Mouse (Mus musculus) E14TG2a.4 (cell line): ENCODE measurements around the gene Ccer2.

Source experiments
- H3K27me3 ChIP-seq: 2 replicates; pipeline ENCODE4 v1.6.1; 2014; ENCODE audit warnings: low read length, control low read depth; ENCODE audit not compliant: insufficient read depth
- H3K36me3 ChIP-seq: 2 replicates; pipeline ENCODE4 v1.6.1; 2014; ENCODE audit warnings: low read length, control low read depth; ENCODE audit not compliant: insufficient read depth
- H3K4me1 ChIP-seq: replicated peaks from 2 replicates; pipeline ENCODE4 v1.6.1; 2014; ENCODE audit warnings: low read depth, low read length, control low read depth
- H3K4me3 ChIP-seq: replicated peaks from 2 replicates; pipeline ENCODE4 v1.5.1; 2014; ENCODE audit warnings: mild to moderate bottlenecking, low read length
- H3K9me3 ChIP-seq: 2 replicates; pipeline ENCODE4 v1.6.1; 2014; ENCODE audit warnings: low read length, control low read depth
- CTCF ChIP-seq: conservative IDR thresholded peaks from 2 replicates; pipeline ENCODE4 v1.5.1; 2014; ENCODE audit warnings: low read length
- NANOG ChIP-seq: IDR thresholded peaks from 2 replicates; pipeline ENCODE4 v1.6.1; 2014; ENCODE audit warnings: borderline replicate concordance, low read length, mixed read lengths
- POU5F1 ChIP-seq: IDR thresholded peaks from 2 replicates; pipeline ENCODE4 v1.6.1; 2014; ENCODE audit warnings: low read length, borderline replicate concordance

The Ccer2 gene

DNA sequence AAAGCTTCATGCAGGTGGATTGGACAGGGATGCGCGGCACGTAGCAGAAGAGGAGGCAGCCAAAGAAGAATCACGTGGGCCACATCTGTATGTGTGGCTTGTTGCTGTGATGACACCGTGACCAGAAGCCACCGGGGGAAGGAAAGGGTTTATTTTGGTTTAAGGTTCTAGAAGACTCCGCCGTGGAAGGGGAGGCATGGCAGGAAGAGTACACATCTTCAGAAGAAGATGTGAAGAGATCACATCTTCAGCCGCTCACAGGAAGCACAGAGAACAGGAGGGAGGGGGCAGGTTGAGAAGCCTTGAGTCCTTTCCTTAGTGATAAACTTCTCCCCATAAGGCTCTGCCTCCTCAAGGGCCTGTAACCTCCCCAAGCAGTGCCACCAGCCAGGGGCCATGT lies 44.0 kb downstream of the Ccer2 start:
- TF ChIP-seq NANOG (no peak), POU5F1 (no peak), CTCF (no peak)
- no peak overlapping the region for H3K4me3 ChIP-seq

DNA sequence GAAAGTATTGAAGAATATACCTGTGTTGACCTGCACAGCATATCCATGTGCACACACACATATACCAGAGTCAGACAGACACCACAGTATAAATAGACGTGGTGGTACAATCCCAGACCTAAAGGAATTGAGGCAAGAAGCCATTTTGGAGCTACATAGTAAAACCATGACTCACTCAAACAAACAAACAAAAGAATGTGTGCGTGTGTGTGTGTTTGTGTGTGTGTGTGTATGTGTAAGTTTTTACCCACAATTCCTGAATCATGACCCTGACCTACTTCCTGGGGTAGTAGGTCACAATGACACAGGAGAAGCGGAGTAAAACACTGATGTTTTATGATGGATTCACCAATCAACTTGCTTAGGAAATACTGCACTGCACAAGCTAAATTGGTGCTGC lies 45.5 kb downstream of the Ccer2 start:
- no peaks in the 10 kb centered on the region for H3K27me3 ChIP-seq
- no peak for TF ChIP-seq CTCF
- TF ChIP-seq POU5F1: no peak
- TF ChIP-seq NANOG: no peak
- peaks cover 85% of the 10 kb centered on the region for H3K4me1 ChIP-seq
- peaks cover 35% of the 10 kb centered on the region for H3K36me3 ChIP-seq
- H3K4me3 ChIP-seq: peak overlapping the region; percentile 68; the same call in 1 of the 2 replicates
- no peaks in the 10 kb centered on the region for H3K9me3 ChIP-seq

More for the DNA sequence above, 44.0 kb downstream of the Ccer2 start:
- Histone ChIP-seq H3K36me3 (peaks cover 35% of the 10 kb centered on the region), H3K9me3 (no peaks in the 10 kb centered on the region), H3K27me3 (no peaks in the 10 kb centered on the region), H3K4me1 (peaks cover 84% of the 10 kb centered on the region)

- Histone ChIP-seq H3K4me3 (peak overlapping the region; percentile 68), H3K4me1 (peaks cover 80% of the 10 kb centered on the region), H3K27me3 (no peaks in the 10 kb centered on the region), H3K36me3 (peaks cover 32% of the 10 kb centered on the region), H3K9me3 (no peaks in the 10 kb centered on the region)
- no peak for TF ChIP-seq NANOG
Measured at GRCm38 (mm10) chr7:28801901-28802670, 46.1 kb downstream of the Ccer2 start.

- Histone ChIP-seq H3K9me3 (no peaks in the 10 kb centered on the region), H3K36me3 (peaks cover 26% of the 10 kb centered on the region), H3K4me1 (peaks cover 78% of the 10 kb centered on the region), H3K27me3 (no peaks in the 10 kb centered on the region), H3K4me3 (peak overlapping the region; percentile 68)
- TF ChIP-seq NANOG (no peak), POU5F1 (no peak), CTCF (no peak)
Measured at GRCm38 (mm10) chr7:28802846-28803588, 47.0 kb downstream of the Ccer2 start.

DNA sequence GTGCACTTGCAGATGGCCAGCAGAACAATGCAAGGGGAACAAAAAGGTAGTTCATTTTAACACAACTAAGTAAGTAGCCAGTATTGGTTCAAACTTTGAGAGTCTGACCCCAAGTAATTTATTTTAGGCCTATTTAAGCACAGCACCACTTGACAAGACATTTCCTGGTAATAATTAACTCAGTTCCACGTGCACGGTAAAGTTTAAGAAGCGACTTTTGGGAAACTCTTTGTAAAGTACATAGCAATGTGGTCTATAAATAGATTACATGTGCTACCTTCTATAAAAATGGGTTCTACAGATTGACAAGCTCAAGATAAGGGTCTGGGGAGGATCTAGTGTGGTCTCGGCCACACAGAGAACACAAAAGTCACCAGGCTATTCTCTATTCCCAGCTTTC lies 47.8 kb downstream of the Ccer2 start:
- H3K9me3 ChIP-seq: no peaks in the 10 kb centered on the region
- peaks cover 18% of the 10 kb centered on the region for H3K36me3 ChIP-seq
- H3K27me3 ChIP-seq: no peaks in the 10 kb centered on the region
- H3K4me1 ChIP-seq: peaks cover 74% of the 10 kb centered on the region
- H3K4me3 ChIP-seq: no peak overlapping the region; the same call in 1 of the 2 replicates
- TF ChIP-seq NANOG (no peak), CTCF (no peak), POU5F1 (no peak)

GRCm38 (mm10) chr7:28806869-28807268 lies 50.9 kb downstream of the Ccer2 start:
- H3K27me3 ChIP-seq: no peaks in the 10 kb centered on the region
- H3K4me1 ChIP-seq: peaks cover 49% of the 10 kb centered on the region
- TF ChIP-seq CTCF: 0 out of 2 replicates have a peak, but pooled peaks have one; percentile 7
- TF ChIP-seq NANOG: no peak
- peaks cover 4% of the 10 kb centered on the region for H3K36me3 ChIP-seq
- no peaks in the 10 kb centered on the region for H3K9me3 ChIP-seq
- H3K4me3 ChIP-seq: no peak overlapping the region

DNA sequence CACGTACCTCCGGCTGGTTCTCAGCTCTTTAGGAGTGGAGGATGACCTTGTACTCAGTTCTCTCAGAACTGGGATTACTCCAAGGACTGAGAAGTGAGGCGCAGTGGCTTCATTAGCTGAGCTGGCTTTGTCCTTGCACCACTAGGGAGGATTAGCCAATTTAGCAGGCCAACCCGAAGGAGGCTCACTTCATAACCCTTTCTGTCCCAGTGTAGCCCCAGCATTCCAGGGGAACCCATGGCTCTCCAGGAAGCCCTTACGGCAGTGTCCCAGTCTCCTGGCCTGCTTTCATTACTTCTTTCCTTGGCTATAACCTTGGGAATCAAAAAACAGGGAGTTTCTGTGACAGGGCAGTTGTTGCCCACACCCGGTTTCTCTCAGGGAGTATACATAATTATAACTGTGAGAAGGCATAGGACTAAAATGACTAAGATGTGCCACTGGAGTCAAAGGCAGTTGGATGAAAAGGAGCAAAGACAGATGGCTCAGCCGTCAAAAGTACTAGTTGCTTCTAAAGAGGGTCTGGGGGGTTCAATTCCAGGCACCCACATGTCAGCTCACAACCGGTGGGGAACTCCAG lies 51.8 kb downstream of the Ccer2 start:
- no peaks in the 10 kb centered on the region for H3K9me3 ChIP-seq
- peaks cover 50% of the 10 kb centered on the region for H3K4me1 ChIP-seq
- peaks cover 12% of the 10 kb centered on the region for H3K36me3 ChIP-seq
- H3K4me3 ChIP-seq: peak overlapping the region; percentile 89
- no peaks in the 10 kb centered on the region for H3K27me3 ChIP-seq
- TF ChIP-seq POU5F1: no peak
- no peak for TF ChIP-seq NANOG
- no peak for TF ChIP-seq CTCF

DNA sequence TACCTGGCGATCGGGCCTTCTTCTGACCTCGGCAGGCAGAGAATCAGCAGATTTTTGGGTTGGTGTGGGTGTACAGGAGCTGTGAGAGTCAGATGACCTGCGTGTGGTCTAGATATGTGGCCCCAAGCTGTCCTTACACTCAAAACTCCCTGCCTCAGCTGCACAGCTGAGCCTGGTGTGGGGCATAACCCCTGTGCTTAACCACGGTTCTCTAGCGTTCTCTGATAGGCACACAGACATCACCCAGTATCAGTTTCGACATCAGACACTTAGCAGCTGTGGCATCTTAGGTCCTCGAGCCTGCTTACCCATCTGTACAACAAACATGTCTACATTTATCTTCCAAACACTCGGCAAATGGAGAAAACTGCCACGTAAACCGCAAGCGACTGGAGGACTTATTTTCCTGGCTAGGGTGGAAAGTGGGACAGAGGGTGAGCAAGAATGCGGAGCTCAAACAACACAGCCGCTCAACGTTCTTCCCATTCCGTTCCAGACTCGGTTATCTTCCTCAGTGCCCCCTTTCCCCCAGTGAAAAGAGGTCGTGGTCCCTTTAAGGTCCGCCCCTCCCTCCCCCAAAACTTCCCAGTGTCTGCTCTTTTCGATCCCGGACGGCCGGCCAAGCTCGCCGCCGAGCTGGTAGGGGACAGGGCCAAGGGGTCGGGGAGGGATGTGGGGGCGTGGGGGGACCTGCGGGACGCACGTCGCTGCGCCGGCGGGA lies 52.4 kb downstream of the Ccer2 start, which contains the start of gene Hnrnpl:
Gene Hnrnpl (plus strand): TSS at position 321 of the 721 bp plus-strand sequence.
- H3K4me1 ChIP-seq: peaks cover 51% of the 10 kb centered on the region
- no peaks in the 10 kb centered on the region for H3K27me3 ChIP-seq
- H3K4me3 ChIP-seq: peak within 1 kb of the TSS; percentile 89
- TF ChIP-seq CTCF (no peak), POU5F1 (no peak), NANOG (no peak)
- no peaks in the 10 kb centered on the region for H3K9me3 ChIP-seq
- peaks cover 19% of the 10 kb centered on the region for H3K36me3 ChIP-seq
